Mouse (Mus musculus): ENCODE results near the gene Cbll1. TPM values are rescaled to one million over a fixed set of nuclear protein-coding genes. Genes with fewer than 3 reads are reported as not detected.
"Not testable (repeated sequence)": the region's sequence is repeated elsewhere in the genome, so short reads cannot be mapped to it uniquely, and the experiment has no call there.

Cbll1 gene
- polyA plus RNA-seq, 1 experiment from 2014 or later, result 9.6 TPM

GRCm38 (mm10) chr12:31501266-31501665 is 1.9 kb upstream of the Cbll1 start:
- no peak for TF ChIP-seq CTCF (IDR thresholded peaks at IDR 0.05; ENCODE audit: low read depth)
- ATAC-seq, result no peak

GRCm38 (mm10) chr12:31500196-31500595 is 780 bp upstream of the Cbll1 start:
- WGBS, result 5% methylated on average over 12 of the region's 12 CpGs
- peak overlapping the region; percentile 37; the same call in 1 of the 2 replicates for H3K27ac ChIP-seq (ENCODE audit: low read depth, low read length)
- H3K36me3 ChIP-seq (ENCODE audit: control insufficient read depth, insufficient read depth), result no peaks in the 10 kb centered on the region
- no peaks in the 10 kb centered on the region for H3K27me3 ChIP-seq (replicated peaks; ENCODE audit: control insufficient read depth, insufficient read depth, low read length)
- no peaks in the 10 kb centered on the region for H3K4me1 ChIP-seq (replicated peaks; ENCODE audit: control insufficient read depth, insufficient read depth, low read length)
- no peak for TF ChIP-seq CTCF (IDR thresholded peaks at IDR 0.05; ENCODE audit: low read depth)
- H3K9me3 ChIP-seq (ENCODE audit: control insufficient read depth), result no peaks in the 10 kb centered on the region
- no peak for ATAC-seq
- peak overlapping the region; percentile 86 for H3K9ac ChIP-seq (ENCODE audit: low read depth, low read length)
- H3K4me3 ChIP-seq (ENCODE audit: low read depth, low read length), result peak overlapping the region; percentile 99
- H3K4me2 ChIP-seq (replicated peaks; ENCODE audit: low read depth), result peak overlapping the region; percentile 87

More at GRCm38 (mm10) chr12:31501266-31501665, 1.9 kb upstream of the Cbll1 start:
- Histone ChIP-seq H3K27ac (ENCODE audit: low read depth, low read length) (no peak overlapping the region), H3K4me2 (replicated peaks; ENCODE audit: low read depth) (no peak overlapping the region), H3K9me3 (ENCODE audit: control insufficient read depth) (no peaks in the 10 kb centered on the region), H3K4me3 (ENCODE audit: low read depth, low read length) (no peak overlapping the region), H3K4me1 (replicated peaks; ENCODE audit: control insufficient read depth, insufficient read depth, low read length) (no peaks in the 10 kb centered on the region), H3K36me3 (ENCODE audit: control insufficient read depth, insufficient read depth) (no peaks in the 10 kb centered on the region), H3K9ac (ENCODE audit: low read depth, low read length) (no peak overlapping the region), H3K27me3 (replicated peaks; ENCODE audit: control insufficient read depth, insufficient read depth, low read length) (no peaks in the 10 kb centered on the region)
- WGBS, result 41% methylated on average over 4 of the region's 4 CpGs

GRCm38 (mm10) chr12:31498936-31499313 is 491 bp downstream of the Cbll1 start:
- peak overlapping the region; percentile 84 for H3K27ac ChIP-seq (ENCODE audit: low read depth, low read length)

GRCm38 (mm10) chr12:31486431-31486830 is 13.0 kb downstream of the Cbll1 start:
- TF ChIP-seq CTCF (IDR thresholded peaks at IDR 0.05; ENCODE audit: low read depth), result no peak
- Histone ChIP-seq H3K4me2 (replicated peaks; ENCODE audit: low read depth) (no peak overlapping the region), H3K27me3 (replicated peaks; ENCODE audit: control insufficient read depth, insufficient read depth, low read length) (no peaks in the 10 kb centered on the region), H3K27ac (ENCODE audit: low read depth, low read length) (no peak overlapping the region), H3K4me3 (ENCODE audit: low read depth, low read length) (no peak overlapping the region), H3K36me3 (ENCODE audit: control insufficient read depth, insufficient read depth) (peaks cover 38% of the 10 kb centered on the region), H3K4me1 (replicated peaks; ENCODE audit: control insufficient read depth, insufficient read depth, low read length) (no peaks in the 10 kb centered on the region), H3K9me3 (ENCODE audit: control insufficient read depth) (no peaks in the 10 kb centered on the region), H3K9ac (ENCODE audit: low read depth, low read length) (no peak overlapping the region)
- no peak for ATAC-seq
- 62% methylated on average over 6 of the region's 6 CpGs for WGBS

More at GRCm38 (mm10) chr12:31498936-31499313, 491 bp downstream of the Cbll1 start:
- Histone ChIP-seq H3K4me2 (replicated peaks; ENCODE audit: low read depth) (peak overlapping the region; percentile 87), H3K4me1 (replicated peaks; ENCODE audit: control insufficient read depth, insufficient read depth, low read length) (no peaks in the 10 kb centered on the region), H3K9ac (ENCODE audit: low read depth, low read length) (peak overlapping the region; percentile 86), H3K27me3 (replicated peaks; ENCODE audit: control insufficient read depth, insufficient read depth, low read length) (no peaks in the 10 kb centered on the region), H3K9me3 (ENCODE audit: control insufficient read depth) (no peaks in the 10 kb centered on the region), H3K36me3 (ENCODE audit: control insufficient read depth, insufficient read depth) (peaks cover 6% of the 10 kb centered on the region), H3K4me3 (ENCODE audit: low read depth, low read length) (peak overlapping the region; percentile 99)
- ATAC-seq, result peak; percentile 7; the same call in 1 of the 2 replicates
- no peak for TF ChIP-seq CTCF (IDR thresholded peaks at IDR 0.05; ENCODE audit: low read depth)
- WGBS, result under 1% methylated on average over 25 of the region's 25 CpGs

GRCm38 (mm10) chr12:31478182-31478581 is 21.2 kb downstream of the Cbll1 start:
- WGBS, result 89% methylated on average over 4 of the region's 6 CpGs
- not testable (repeated sequence) for H3K4me3 ChIP-seq (ENCODE audit: low read depth, low read length); ATAC-seq; H3K27ac ChIP-seq (ENCODE audit: low read depth, low read length); H3K4me2 ChIP-seq (replicated peaks; ENCODE audit: low read depth); H3K9ac ChIP-seq (ENCODE audit: low read depth, low read length); H3K27me3 ChIP-seq (replicated peaks; ENCODE audit: control insufficient read depth, insufficient read depth, low read length); H3K9me3 ChIP-seq (ENCODE audit: control insufficient read depth); H3K4me1 ChIP-seq (replicated peaks; ENCODE audit: control insufficient read depth, insufficient read depth, low read length); H3K36me3 ChIP-seq (ENCODE audit: control insufficient read depth, insufficient read depth)

GRCm38 (mm10) chr12:31462615-31463014 is 36.8 kb downstream of the Cbll1 start:
- ATAC-seq, result peak; percentile 69
- no peak overlapping the region for H3K9ac ChIP-seq (ENCODE audit: low read depth, low read length)
- H3K4me1 ChIP-seq (replicated peaks; ENCODE audit: control insufficient read depth, insufficient read depth, low read length), result no peaks in the 10 kb centered on the region
- 37% methylated on average over 4 of the region's 4 CpGs for WGBS
- H3K4me2 ChIP-seq (replicated peaks; ENCODE audit: low read depth), result no peak overlapping the region
- peak overlapping the region; percentile 78 for H3K27ac ChIP-seq (ENCODE audit: low read depth, low read length)
- peaks cover 3% of the 10 kb centered on the region; the same call in 1 of the 2 replicates for H3K36me3 ChIP-seq (ENCODE audit: control insufficient read depth, insufficient read depth)
- no peak for TF ChIP-seq CTCF (IDR thresholded peaks at IDR 0.05; ENCODE audit: low read depth)
- H3K4me3 ChIP-seq (ENCODE audit: low read depth, low read length), result no peak overlapping the region
- no peaks in the 10 kb centered on the region for H3K9me3 ChIP-seq (ENCODE audit: control insufficient read depth)
- H3K27me3 ChIP-seq (replicated peaks; ENCODE audit: control insufficient read depth, insufficient read depth, low read length), result no peaks in the 10 kb centered on the region

GRCm38 (mm10) chr12:31461371-31461770 is 38.0 kb downstream of the Cbll1 start:
- no peak overlapping the region for H3K9ac ChIP-seq (ENCODE audit: low read depth, low read length)
- no peak for TF ChIP-seq CTCF (IDR thresholded peaks at IDR 0.05; ENCODE audit: low read depth)
- 0 out of 2 replicates have a peak, but pooled peaks cover 6% of the 10 kb centered on the region for H3K4me1 ChIP-seq (replicated peaks; ENCODE audit: control insufficient read depth, insufficient read depth, low read length)
- ATAC-seq, result peak; percentile 79
- 50% methylated on average over 9 of the region's 9 CpGs for WGBS
- no peak overlapping the region for H3K4me2 ChIP-seq (replicated peaks; ENCODE audit: low read depth)
- H3K4me3 ChIP-seq (ENCODE audit: low read depth, low read length), result no peak overlapping the region
- H3K27ac ChIP-seq (ENCODE audit: low read depth, low read length), result peak overlapping the region; percentile 78
- no peaks in the 10 kb centered on the region for H3K27me3 ChIP-seq (replicated peaks; ENCODE audit: control insufficient read depth, insufficient read depth, low read length)
- no peaks in the 10 kb centered on the region; the same call in 1 of the 2 replicates for H3K36me3 ChIP-seq (ENCODE audit: control insufficient read depth, insufficient read depth)
- H3K9me3 ChIP-seq (ENCODE audit: control insufficient read depth), result no peaks in the 10 kb centered on the region
